ENCODE assay signal across 23 mouse cellular contexts in the genomic region with DNA sequence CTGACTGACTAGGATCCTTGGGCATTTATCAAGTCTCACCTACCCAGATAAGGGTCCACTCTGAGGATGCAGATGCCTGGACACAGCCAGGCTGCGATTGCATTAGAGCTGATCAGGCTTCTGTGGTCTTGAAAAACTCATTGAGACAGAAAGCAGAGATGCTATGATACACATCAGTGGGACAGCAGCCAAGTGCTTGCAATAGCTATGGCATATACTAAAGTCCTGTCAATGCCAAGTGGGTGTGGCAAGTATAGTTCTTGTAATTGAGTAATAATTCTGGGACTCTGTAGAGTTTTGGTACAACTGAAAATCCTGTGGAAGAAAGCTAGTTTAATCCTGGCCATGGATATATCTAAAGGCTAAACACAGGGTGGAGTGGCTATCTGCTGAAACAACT. TPM values are rescaled to one million over a fixed set of nuclear protein-coding genes. Genes with fewer than 3 reads are reported as not detected.
DNase-seq lines count a peak whose midpoint lies in the region; ATAC-seq and TF ChIP-seq lines count a peak whose summit lies in the region.
"Had no signal": no experiment of that assay in that cellular context is flagged by ENCODE, and none has a peak within 500 bp of the region (broad histone marks: within the 10 kb centered on the region; RNA-seq: fewer than 3 reads in every experiment).

No protein-coding gene starts in this region.

- H3K4me1 ChIP-seq in lung, embryonic 14.5 days (ENCODE audit: insufficient read depth), result no peaks in the 10 kb centered on the region
- H3K4me1 ChIP-seq: embryonic facial prominence, embryonic 15.5 days; forebrain, embryonic 10.5 days; forebrain, embryonic 15.5 days; heart, embryonic 13.5 days; hindbrain, embryonic 15.5 days had no signal

- H3K4me3 ChIP-seq in lung, embryonic 14.5 days (ENCODE audit: low read depth, low read length), result no peak overlapping the region
- H3K4me3 ChIP-seq: embryonic facial prominence, embryonic 15.5 days; erythroblast, embryonic 14.5 days; forebrain, embryonic 10.5 days; forebrain, embryonic 15.5 days; heart, embryonic 13.5 days; hindbrain, embryonic 15.5 days had no signal

- H3K9ac ChIP-seq in lung, embryonic 14.5 days, result no peak overlapping the region
- H3K9ac ChIP-seq: embryonic facial prominence, embryonic 15.5 days; forebrain, embryonic 15.5 days; heart, embryonic 13.5 days; hindbrain, embryonic 15.5 days had no signal

- no peak overlapping the region for H3K27ac ChIP-seq in lung, embryonic 14.5 days (ENCODE audit: low read depth)
- H3K27ac ChIP-seq: embryonic facial prominence, embryonic 15.5 days; forebrain, embryonic 10.5 days; forebrain, embryonic 15.5 days; heart, embryonic 13.5 days; hindbrain, embryonic 15.5 days had no signal

- peak; percentile 17 for DNase-seq in adrenal gland, postnatal 10 days
- no peak for DNase-seq in adrenal gland, adult 8-10 months
- peak; percentile 59 for DNase-seq in lung, embryonic 14.5 days
- no peak for DNase-seq in lung, postnatal 36 days
- DNase-seq in brain, embryonic 14.5 days (ENCODE audit: low read depth), result peak; percentile 6
- DNase-seq in right cerebral cortex, adult 18-20 months, result no peak
- no peak for DNase-seq in MN1 (ENCODE audit: low spot score)
- DNase-seq: cerebellum, adult 11-12 months; cerebellum, adult 9-10 months; cerebellum, postnatal 36 days; gastrocnemius, postnatal 14 days; heart, adult 11 months; heart, postnatal 36 days had no signal

- no peaks in the 10 kb centered on the region for H3K27me3 ChIP-seq in lung, embryonic 14.5 days (ENCODE audit: insufficient read depth, low read length)
- H3K27me3 ChIP-seq: CH12.LX; embryonic facial prominence, embryonic 15.5 days; forebrain, embryonic 15.5 days; heart, embryonic 13.5 days; hindbrain, embryonic 15.5 days had no signal

- no peak for TF ChIP-seq POLR2A in brain, embryonic 14.5 days (IDR thresholded peaks at IDR 0.05; ENCODE audit: borderline replicate concordance, extremely low read depth, insufficient read depth, insufficient read length, poor library complexity, severe bottlenecking)

- WGBS in lung, embryonic 14.5 days, result 64% methylated on average over 1 of the region's 1 CpGs

- no peaks in the 10 kb centered on the region for H3K36me3 ChIP-seq in lung, embryonic 14.5 days (ENCODE audit: insufficient read depth)
- H3K36me3 ChIP-seq: embryonic facial prominence, embryonic 15.5 days; forebrain, embryonic 10.5 days; forebrain, embryonic 15.5 days; heart, embryonic 13.5 days; hindbrain, embryonic 15.5 days had no signal

- H3K4me2 ChIP-seq in lung, embryonic 14.5 days, result no peak overlapping the region
- H3K4me2 ChIP-seq: embryonic facial prominence, embryonic 15.5 days; forebrain, embryonic 15.5 days; heart, embryonic 13.5 days; hindbrain, embryonic 15.5 days had no signal

- no peak for ATAC-seq in lung, embryonic 14.5 days (ENCODE audit: insufficient read depth)
- ATAC-seq in megakaryocyte progenitor cell, adult 5-6 weeks (replicated peaks; ENCODE audit: poor library complexity), result peak; percentile 42
- ATAC-seq: forebrain, embryonic 15.5 days; intestine, embryonic 16.5 days had no signal

- no peak for TF ChIP-seq CTCF in lung, embryonic 14.5 days (IDR thresholded peaks at IDR 0.05; ENCODE audit: low read depth)
- no peak for TF ChIP-seq CTCF in brain, embryonic 14.5 days (IDR thresholded peaks at IDR 0.05; ENCODE audit: borderline replicate concordance, extremely low read depth, insufficient read depth, insufficient read length)

- H3K9me3 ChIP-seq in lung, embryonic 14.5 days (ENCODE audit: low read depth, low read length), result no peaks in the 10 kb centered on the region
- H3K9me3 ChIP-seq: embryonic facial prominence, embryonic 15.5 days; forebrain, embryonic 10.5 days; forebrain, embryonic 15.5 days; heart, embryonic 13.5 days; hindbrain, embryonic 15.5 days had no signal

RNA-seq across cellular contexts. Expression of a gene that starts 53.2 kb away (rescaled TPM):
- total RNA-seq in adrenal gland, postnatal 10 days (2021), result under 1 TPM; 0.21 to 0.33 TPM
- total RNA-seq in adrenal gland, adult 8-10 months (2022), result under 1 TPM; 0.34 to 0.83 (median 0.36) TPM
- polyA plus RNA-seq in lung, embryonic 14.5 days (2014; fragmentation: Nextera tagmentation; extraction: Ambion mirVana), result 0.08 and 0.14 TPM in 2 replicates
- 0.03 TPM in 1 of 2 replicates, not detected in the other for polyA plus RNA-seq in brain, embryonic 14.5 days (2012; rRNA removed)
- total RNA-seq in megakaryocyte progenitor cell, adult 5-6 weeks (2015), result 0.32 TPM in 1 of 2 replicates, not detected in the other
- 0.21 and 0.78 TPM in 2 replicates for total RNA-seq in megakaryocyte progenitor cell, adult 5-6 weeks (2017)
- total RNA-seq: gastrocnemius, adult 18-20 months; heart, postnatal 36 days had no signal
- polyA plus RNA-seq: erythroblast, embryonic 14.5 days; forebrain, embryonic 10.5 days; forebrain, embryonic 15.5 days had no signal

Comparison
In these comparisons a context has a peak if more than half of its experiments do, and no peak if none do; other contexts are left out.
1. DNase-seq: peak in adrenal gland, postnatal 10 days (single experiment), lung, embryonic 14.5 days (single experiment) and brain, embryonic 14.5 days (single experiment); none in adrenal gland, adult 8-10 months (single experiment), lung, postnatal 36 days (single experiment), right cerebral cortex, adult 18-20 months (single experiment) and MN1 (single experiment).